In the genomic region with DNA sequence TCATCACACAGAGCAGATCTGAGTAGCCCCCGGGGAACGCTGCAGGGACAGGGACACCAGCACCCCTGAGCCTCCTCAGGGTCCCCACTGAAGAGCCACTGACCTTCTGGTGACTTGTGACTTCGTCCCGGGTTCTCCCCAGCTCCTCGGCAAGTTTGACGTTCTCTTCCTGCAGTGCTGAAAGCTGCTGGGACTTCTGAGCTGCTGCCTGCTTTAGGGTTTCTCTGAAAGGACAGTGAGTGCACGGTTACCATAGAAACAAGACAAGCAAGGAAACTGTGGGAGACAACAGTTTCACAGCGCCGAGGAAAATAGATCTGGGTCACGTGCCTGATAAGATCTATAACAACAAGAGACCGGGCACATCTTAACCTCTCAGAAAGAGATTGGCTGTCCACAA, we compare ENCODE assay signal across 11 mouse cellular contexts. TPM values are rescaled to one million over a fixed set of nuclear protein-coding genes. Genes with fewer than 3 reads are reported as not detected.
DNase-seq lines count a peak whose midpoint lies in the region; ATAC-seq and TF ChIP-seq lines count a peak whose summit lies in the region.
"Had no signal": no experiment of that assay in that cellular context is flagged by ENCODE, and none has a peak within 500 bp of the region (broad histone marks: within the 10 kb centered on the region; RNA-seq: fewer than 3 reads in every experiment).

No protein-coding gene starts in this region.

- peaks cover 9% of the 10 kb centered on the region; the same call in 1 of the 2 replicates for H3K36me3 ChIP-seq in heart, adult 2 months (ENCODE audit: control insufficient read depth, insufficient read depth, low read length)
- H3K36me3 ChIP-seq in heart, embryonic 12.5 days: peaks cover 59% of the 10 kb centered on the region

- intact Hi-C loops in heart, adult 2 months (cut with DNase I): no loop called here

- H3K9ac ChIP-seq in heart, adult 2 months (ENCODE audit: low read depth, low read length): no peak overlapping the region
- H3K9ac ChIP-seq in heart, embryonic 12.5 days: no peak overlapping the region
- H3K9ac ChIP-seq: liver, embryonic 15.5 days; stomach, embryonic 15.5 days had no signal

- no peak for ATAC-seq in heart, embryonic 12.5 days (ENCODE audit: insufficient number of reproducible peaks, low FRiP score)
- ATAC-seq in megakaryocyte, adult 5-6 weeks (ENCODE audit: poor library complexity, severe bottlenecking): no peak

- DNase-seq in heart, adult 2 months: no peak
- peak; percentile 34 for DNase-seq in thymus, postnatal 0 days (ENCODE audit: low spot score)
- no peak for DNase-seq in thymus, postnatal 10 days (ENCODE audit: low spot score in 2 of 2)
- DNase-seq in kidney, postnatal 14 days: peak; percentile 51
- peak; percentile 57 to 81 for DNase-seq in right cerebral cortex, postnatal 36 days (ENCODE audit: low spot score in 2 of 2)
- DNase-seq in spleen, postnatal 36 days (ENCODE audit: low spot score in 2 of 2): no peak

- H3K4me1 ChIP-seq in heart, adult 2 months (ENCODE audit: control insufficient read depth, insufficient read depth, low read length): peaks cover 2% of the 10 kb centered on the region; the same call in 1 of the 2 replicates
- peaks cover 12% of the 10 kb centered on the region for H3K4me1 ChIP-seq in heart, embryonic 12.5 days (replicated peaks)
- H3K4me1 ChIP-seq: stomach, embryonic 15.5 days had no signal

- 0 out of 2 replicates have a peak, but pooled peaks cover 2% of the 10 kb centered on the region for H3K79me2 ChIP-seq in heart, adult 2 months (replicated peaks; ENCODE audit: control insufficient read depth, insufficient read depth, low read length)

- TF ChIP-seq POLR2A in heart, adult 2 months (IDR thresholded peaks at IDR 0.05; ENCODE audit: insufficient read depth, low read depth, low read length): no peak

- WGBS in heart, adult 2 months: 19% methylated on average over 11 of the region's 11 CpGs
- 39% methylated on average over 11 of the region's 11 CpGs for WGBS in heart, embryonic 12.5 days

- no peak overlapping the region for H3K4me2 ChIP-seq in heart, embryonic 12.5 days
- H3K4me2 ChIP-seq: liver, embryonic 15.5 days; stomach, embryonic 15.5 days had no signal

- no peaks in the 10 kb centered on the region for H3K9me3 ChIP-seq in heart, embryonic 12.5 days (replicated peaks)
- H3K9me3 ChIP-seq: G1E; liver, embryonic 15.5 days; stomach, embryonic 15.5 days had no signal

- no peak for TF ChIP-seq CTCF in heart, adult 2 months (IDR thresholded peaks at IDR 0.05)

- H3K27ac ChIP-seq in heart, adult 2 months: peak overlapping the region; percentile 11; the same call in 1 of the 2 replicates
- no peak overlapping the region for H3K27ac ChIP-seq in heart, embryonic 12.5 days (ENCODE audit: poor library complexity, severe bottlenecking)
- H3K27ac ChIP-seq: liver, embryonic 15.5 days; stomach, embryonic 15.5 days had no signal

- TF ChIP-seq EP300 in heart, adult 2 months (IDR thresholded peaks at IDR 0.05; ENCODE audit: insufficient read depth, low read depth, low read length): no peak

- no peaks in the 10 kb centered on the region for H3K27me3 ChIP-seq in heart, adult 2 months (ENCODE audit: control insufficient read depth, insufficient read depth, low read length)
- H3K27me3 ChIP-seq in heart, embryonic 12.5 days (replicated peaks): no peaks in the 10 kb centered on the region
- H3K27me3 ChIP-seq: liver, embryonic 15.5 days; stomach, embryonic 15.5 days had no signal

- no peak overlapping the region for H3K4me3 ChIP-seq in heart, adult 2 months
- no peak overlapping the region for H3K4me3 ChIP-seq in heart, embryonic 12.5 days
- H3K4me3 ChIP-seq: liver, embryonic 15.5 days; stomach, embryonic 15.5 days had no signal

RNA-seq across cellular contexts. Expression of gene Vps33a, which starts 30.7 kb away (rescaled TPM):
- 10 to 100 TPM; 26.2 to 32.1 TPM for total RNA-seq in heart, adult 2 months (2021)
- 13.0 and 19.9 TPM in 2 replicates for polyA plus RNA-seq in heart, adult 2 months (2012; rRNA removed)
- 20.0 and 23.4 TPM in 2 replicates for polyA plus RNA-seq in heart, embryonic 12.5 days (2016; fragmentation: Nextera tagmentation; extraction: Ambion mirVana)
- 20.7 and 23.0 TPM in 2 replicates for polyA plus RNA-seq in thymus, postnatal 0 days (2015; fragmentation: Nextera tagmentation; extraction: Ambion mirVana)
- total RNA-seq in megakaryocyte, adult 5-6 weeks (2015): 22.7 and 23.3 TPM in 2 replicates
- total RNA-seq in megakaryocyte, adult 5-6 weeks (2017): 29.5 and 35.5 TPM in 2 replicates

Comparison
In these comparisons a context has a peak if more than half of its experiments do, and no peak if none do; other contexts are left out.
1. DNase-seq: peak in thymus, postnatal 0 days (single experiment), kidney, postnatal 14 days (single experiment) and right cerebral cortex, postnatal 36 days (2 of 2); none in heart, adult 2 months (0 of 2), thymus, postnatal 10 days (0 of 2) and spleen, postnatal 36 days (0 of 2).